Mouse (Mus musculus) MEL (cell line): ENCODE data around the gene Axdnd1. TPM values are rescaled to one million over a fixed set of nuclear protein-coding genes. Genes with fewer than 3 reads are reported as not detected.
"Not testable (repeated sequence)": the region's sequence is repeated elsewhere in the genome, so short reads cannot be mapped to it uniquely, and the experiment has no call there.

Source experiments
- DNase-seq: peaks from one replicate; pipeline ENCODE4 v3.0.0; 2011; ENCODE audit warnings: low read depth, low spot score
- H3K27ac ChIP-seq: 2 replicates; pipeline ENCODE4 v1.5.1; 2012; ENCODE audit warnings: low read depth, mild to moderate bottlenecking, control low read depth, low read length, moderate library complexity; ENCODE audit not compliant: control insufficient read depth
- H3K27me3 ChIP-seq, 2 experiments: fragments of 150-350 bp in 1 of 2; sonication (generic) in 1 of 2; 2 replicates each; pipeline ENCODE4 v1.6.1; 2012; ENCODE audit warnings: low read length in 2 of 2, mild to moderate bottlenecking in 2 of 2, improper control_type of control experiment in 1 of 2, moderate library complexity in 1 of 2; ENCODE audit not compliant: insufficient read depth in 2 of 2, control insufficient read depth in 1 of 2
- H3K36me3 ChIP-seq, 2 experiments: 2 replicates each; pipeline ENCODE4 v1.6.1; 2012 to 2014; ENCODE audit warnings: low read length in 2 of 2, improper control_type of control experiment in 1 of 2, inconsistent platforms in 1 of 2, mild to moderate bottlenecking in 1 of 2; ENCODE audit not compliant: insufficient read depth in 2 of 2, control insufficient read depth in 1 of 2
- H3K4me1 ChIP-seq, 2 experiments: fragments of 150-350 bp in 1 of 2; sonication (generic) in 1 of 2; 2 replicates each; pipeline ENCODE4 v1.6.1; 2012; ENCODE audit warnings: low read length in 2 of 2, improper control_type of control experiment in 1 of 2, mild to moderate bottlenecking in 1 of 2; ENCODE audit not compliant: insufficient read depth in 2 of 2, control insufficient read depth in 1 of 2
- H3K4me3 ChIP-seq, 2 experiments: fragments of 150-350 bp in 1 of 2; sonication (generic) in 1 of 2; 2 replicates each; pipeline ENCODE4 v1.5.1; 2012; ENCODE audit warnings: low read depth in 2 of 2, low read length in 2 of 2, mild to moderate bottlenecking in 2 of 2, moderate library complexity in 2 of 2, control low read depth in 1 of 2, improper control_type of control experiment in 1 of 2; ENCODE audit not compliant: control insufficient read depth in 1 of 2, insufficient read depth in 1 of 2
- H3K79me2 ChIP-seq: 2 replicates; pipeline ENCODE4 v1.6.1; 2012; ENCODE audit warnings: mild to moderate bottlenecking, low read length, moderate library complexity; ENCODE audit not compliant: control insufficient read depth, poor library complexity, insufficient read depth
- H3K9ac ChIP-seq: 2 replicates; pipeline ENCODE4 v1.6.1; 2012; ENCODE audit warnings: low read depth, mild to moderate bottlenecking, control low read depth, low read length, moderate library complexity; ENCODE audit not compliant: control insufficient read depth, poor library complexity, severe bottlenecking
- H3K9me3 ChIP-seq: fragments of 150-350 bp; sonication (generic); replicated peaks from 2 replicates; pipeline ENCODE4 v1.6.1; 2012; ENCODE audit warnings: mild to moderate bottlenecking, low read length, improper control_type of control experiment, moderate library complexity; ENCODE audit not compliant: insufficient read depth
- EP300 ChIP-seq, 2 experiments: IDR thresholded peaks; 2 replicates each; pipeline ENCODE4 v1.6.1; 2011; ENCODE audit warnings: improper control_type of control experiment in 2 of 2, low read length in 2 of 2, low read depth in 1 of 2, mild to moderate bottlenecking in 1 of 2
- ETS1 ChIP-seq: IDR thresholded peaks from 2 replicates; pipeline ENCODE4 v1.6.1; 2012; ENCODE audit warnings: low read depth, mild to moderate bottlenecking, inconsistent platforms, low read length, improper control_type of control experiment, moderate library complexity
- GATA1 ChIP-seq: IDR thresholded peaks from 2 replicates; pipeline ENCODE4 v1.6.1; 2011; ENCODE audit warnings: low read depth, low read length, improper control_type of control experiment
- JUND ChIP-seq: IDR thresholded peaks from 2 replicates; pipeline ENCODE4 v1.6.1; 2011; ENCODE audit warnings: low read depth, mild to moderate bottlenecking, improper control_type of control experiment, low read length
- MEF2A ChIP-seq: IDR thresholded peaks from 2 replicates; pipeline ENCODE4 v1.6.1; 2014; ENCODE audit warnings: low read depth, mild to moderate bottlenecking, inconsistent platforms, low read length, improper control_type of control experiment; ENCODE audit not compliant: poor library complexity, insufficient replicate concordance, severe bottlenecking; ENCODE audit errors: extremely low read depth
- NELFE ChIP-seq: IDR thresholded peaks from 2 replicates; pipeline ENCODE4 v1.6.1; 2011; ENCODE audit warnings: low read depth, low read length, improper control_type of control experiment
- NRF1 ChIP-seq: IDR thresholded peaks from 2 replicates; pipeline ENCODE4 v1.6.1; 2014; ENCODE audit warnings: low read depth, mild to moderate bottlenecking, inconsistent platforms, low read length, improper control_type of control experiment, moderate library complexity; ENCODE audit not compliant: poor library complexity, insufficient read depth, severe bottlenecking
- POLR2AphosphoS2 ChIP-seq: IDR thresholded peaks from 2 replicates; pipeline ENCODE4 v1.6.1; 2011; ENCODE audit warnings: low read length, improper control_type of control experiment
- POLR2AphosphoS5 ChIP-seq: IDR thresholded peaks from 2 replicates; pipeline ENCODE4 v1.6.1; 2012; ENCODE audit warnings: low read depth, borderline replicate concordance, mild to moderate bottlenecking, inconsistent platforms, low read length, moderate library complexity, mixed read lengths
- RAD21 ChIP-seq: IDR thresholded peaks from 2 replicates; pipeline ENCODE4 v1.6.1; 2011; ENCODE audit warnings: mild to moderate bottlenecking, low read depth, low read length, improper control_type of control experiment
- TBP ChIP-seq: IDR thresholded peaks from 2 replicates; pipeline ENCODE4 v1.8.0; 2011; ENCODE audit warnings: low read depth, low read length, improper control_type of control experiment
- TCF12 ChIP-seq: IDR thresholded peaks from 2 replicates; pipeline ENCODE4 v1.6.1; 2014; ENCODE audit warnings: low read depth, mild to moderate bottlenecking, inconsistent platforms, low read length, improper control_type of control experiment, moderate library complexity
- USF1 ChIP-seq: IDR thresholded peaks from 2 replicates; pipeline ENCODE4 v1.6.1; 2014; ENCODE audit warnings: low read depth, mild to moderate bottlenecking, inconsistent platforms, low read length, improper control_type of control experiment, moderate library complexity
- ZKSCAN1 ChIP-seq: IDR thresholded peaks from 2 replicates; pipeline ENCODE4 v1.6.1; 2012; ENCODE audit warnings: low read depth, mild to moderate bottlenecking, inconsistent platforms, low read length, improper control_type of control experiment, moderate library complexity
- ZNF384 ChIP-seq: IDR thresholded peaks from 2 replicates; pipeline ENCODE4 v1.6.1; 2012; ENCODE audit warnings: low read depth, mild to moderate bottlenecking, inconsistent platforms, low read length, improper control_type of control experiment
- polyA plus RNA-seq, 2 experiments: library from polyadenylated mRNA; stranded (reverse) in 1 of 2; unstranded in 1 of 2; fragments of >175 nt in 1 of 2; fragments of >200 nt in 1 of 2; gene quantifications; 2 replicates each; pipeline versions ENCODE4 v1.2.1 to v1.2.4; 2012; ENCODE audit warnings: low replicate concordance in 2 of 2, low read depth in 1 of 2; ENCODE audit not compliant: insufficient read length in 2 of 2, insufficient read depth in 1 of 2, missing spikeins in 1 of 2
- total RNA-seq: library from RNA; depleted of rRNA; stranded (reverse); fragments of 300-350 nt; gene quantifications from 2 replicates; pipeline ENCODE4 v1.2.3, GENCODE M21; 2012

The Axdnd1 gene
- total and polyA plus RNA-seq, 3 experiments = 0.08 to 0.29 TPM; not detected in 1

DNA sequence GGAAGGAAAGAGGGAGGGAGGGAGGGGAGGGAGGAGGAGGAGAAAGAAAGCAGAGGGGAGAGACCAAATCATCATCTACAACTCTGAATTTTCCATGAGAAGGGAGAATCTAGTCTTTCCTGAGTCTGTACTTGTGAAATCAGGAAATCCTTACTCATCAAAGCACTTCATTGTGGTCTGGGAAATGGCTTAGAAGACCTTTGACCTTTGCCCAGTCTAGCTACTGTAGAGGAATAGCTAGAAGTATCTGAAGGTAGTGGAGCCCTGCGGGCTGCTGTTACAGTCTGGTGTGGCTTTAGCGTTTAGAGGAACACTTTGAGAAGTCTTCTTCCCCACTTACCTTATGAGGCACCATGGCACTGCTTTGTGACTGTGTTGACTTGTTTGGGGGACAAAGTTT, 18.5 kb downstream of the Axdnd1 start:
- H3K27me3 ChIP-seq = no peaks in the 10 kb centered on the region
- peaks cover 0 to 4% of the 10 kb centered on the region in 2 experiments; a peak in 2 of 4 replicates for H3K36me3 ChIP-seq
- H3K9me3 ChIP-seq = no peaks in the 10 kb centered on the region
- TF ChIP-seq USF1 = no peak
- TF ChIP-seq RAD21 = no peak
- TF ChIP-seq POLR2AphosphoS2 = no peak
- no peak for TF ChIP-seq MEF2A
- no peak for TF ChIP-seq NRF1
- no peak for TF ChIP-seq ZNF384
- TF ChIP-seq GATA1 = no peak
- TF ChIP-seq JUND = no peak
- no peak for TF ChIP-seq TBP
- no peak for TF ChIP-seq POLR2AphosphoS5
- TF ChIP-seq ETS1 = no peak
- no peak for TF ChIP-seq ZKSCAN1
- no peaks in the 10 kb centered on the region for H3K79me2 ChIP-seq
- H3K9ac ChIP-seq = no peak overlapping the region
- H3K4me3 ChIP-seq = no peak overlapping the region
- peaks cover under 1 to 4% of the 10 kb centered on the region in 2 experiments; a peak in 3 of 4 replicates for H3K4me1 ChIP-seq
- no peak overlapping the region for H3K27ac ChIP-seq
- DNase-seq = no peak

DNA sequence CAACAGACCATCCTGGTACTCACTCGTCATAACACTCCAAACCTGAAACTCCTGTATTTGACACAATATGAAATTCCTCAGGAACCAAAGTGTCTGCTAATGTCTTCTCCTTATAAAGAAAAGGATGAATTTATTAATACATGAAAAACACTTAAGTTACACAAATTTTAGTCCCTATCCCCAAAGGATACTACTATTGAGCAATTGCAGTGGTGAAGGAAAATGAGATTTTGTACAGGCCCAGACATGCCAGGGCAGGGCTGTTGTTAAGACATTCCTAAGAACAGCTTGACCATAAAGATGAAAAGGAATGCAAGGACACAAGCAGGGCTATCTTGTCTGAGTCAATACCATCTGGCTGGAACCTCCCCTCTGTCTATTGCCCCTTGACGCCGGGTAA, 20.8 kb downstream of the Axdnd1 start:
- H3K9ac ChIP-seq, H3K27me3 ChIP-seq, H3K4me3 ChIP-seq, H3K27ac ChIP-seq, H3K36me3 ChIP-seq, H3K4me1 ChIP-seq, DNase-seq, H3K9me3 ChIP-seq, H3K79me2 ChIP-seq: not testable (repeated sequence)

DNA sequence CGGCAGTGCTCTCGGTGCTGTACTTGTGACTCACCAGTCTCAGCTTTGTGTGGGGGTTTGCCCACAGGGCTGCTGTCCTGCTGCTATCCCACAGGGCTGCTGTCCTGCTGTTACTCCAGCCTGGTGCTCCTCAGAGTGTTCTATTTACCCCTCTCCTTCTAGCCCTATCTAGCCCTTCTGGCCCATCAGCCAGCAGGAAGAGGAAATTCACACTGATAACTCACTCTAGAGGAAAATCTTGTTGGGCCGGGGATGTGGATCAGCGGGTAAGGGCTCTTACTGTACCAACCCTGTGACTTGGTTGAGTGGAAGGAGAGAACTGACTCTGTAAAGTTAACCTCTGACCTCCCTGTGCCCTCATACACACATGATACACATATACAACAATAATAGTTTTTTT, 27.8 kb downstream of the Axdnd1 start:
- peak; percentile 48 for DNase-seq
- H3K27ac ChIP-seq = no peak overlapping the region
- H3K27me3 ChIP-seq = no peaks in the 10 kb centered on the region
- no peaks in the 10 kb centered on the region for H3K9me3 ChIP-seq
- H3K36me3 ChIP-seq = peaks cover 0 to 6% of the 10 kb centered on the region in 2 experiments; a peak in 2 of 4 replicates
- H3K4me1 ChIP-seq = peaks cover 0 to 8% of the 10 kb centered on the region in 2 experiments; a peak in 1 of 4 replicates
- H3K79me2 ChIP-seq = no peaks in the 10 kb centered on the region
- H3K9ac ChIP-seq = no peak overlapping the region
- H3K4me3 ChIP-seq = no peak overlapping the region
- TF ChIP-seq NELFE = no peak
- 0 out of 2 replicates have a peak, but pooled peaks have one; percentile 26 for TF ChIP-seq ETS1
- TF ChIP-seq EP300 (IDR thresholded peaks at IDR 0.05; ENCODE audit: low read depth in 1 of 2, low read length in 2 of 2) = peak; percentile 50 to 70; a peak in 3 of 4 replicates
- TF ChIP-seq GATA1 = peak; percentile 57; the same call in 1 of the 2 replicates
- 0 out of 2 replicates have a peak, but pooled peaks have one; percentile 10 for TF ChIP-seq TCF12
- TF ChIP-seq ZKSCAN1 = no peak
- TF ChIP-seq, all 39 proteins: peak for 4
